Mouse (Mus musculus) spleen, adult 2 months (tissue): Measurements from ENCODE around the gene Vps18.

ENCODE experiments used
- CTCF ChIP-seq: fragments of 200-500 bp; IDR thresholded peaks from 2 replicates; pipeline ENCODE4 v1.5.1; 2011; ENCODE audit warnings: mild to moderate bottlenecking, inconsistent platforms; ENCODE audit not compliant: insufficient read depth, insufficient read length, insufficient replicate concordance; ENCODE audit errors: extremely low read depth
- POLR2A ChIP-seq: fragments of 200-500 bp; IDR thresholded peaks from 2 replicates; pipeline ENCODE4 v1.6.1; 2011; ENCODE audit warnings: low read depth, low read length, inconsistent platforms

DNA sequence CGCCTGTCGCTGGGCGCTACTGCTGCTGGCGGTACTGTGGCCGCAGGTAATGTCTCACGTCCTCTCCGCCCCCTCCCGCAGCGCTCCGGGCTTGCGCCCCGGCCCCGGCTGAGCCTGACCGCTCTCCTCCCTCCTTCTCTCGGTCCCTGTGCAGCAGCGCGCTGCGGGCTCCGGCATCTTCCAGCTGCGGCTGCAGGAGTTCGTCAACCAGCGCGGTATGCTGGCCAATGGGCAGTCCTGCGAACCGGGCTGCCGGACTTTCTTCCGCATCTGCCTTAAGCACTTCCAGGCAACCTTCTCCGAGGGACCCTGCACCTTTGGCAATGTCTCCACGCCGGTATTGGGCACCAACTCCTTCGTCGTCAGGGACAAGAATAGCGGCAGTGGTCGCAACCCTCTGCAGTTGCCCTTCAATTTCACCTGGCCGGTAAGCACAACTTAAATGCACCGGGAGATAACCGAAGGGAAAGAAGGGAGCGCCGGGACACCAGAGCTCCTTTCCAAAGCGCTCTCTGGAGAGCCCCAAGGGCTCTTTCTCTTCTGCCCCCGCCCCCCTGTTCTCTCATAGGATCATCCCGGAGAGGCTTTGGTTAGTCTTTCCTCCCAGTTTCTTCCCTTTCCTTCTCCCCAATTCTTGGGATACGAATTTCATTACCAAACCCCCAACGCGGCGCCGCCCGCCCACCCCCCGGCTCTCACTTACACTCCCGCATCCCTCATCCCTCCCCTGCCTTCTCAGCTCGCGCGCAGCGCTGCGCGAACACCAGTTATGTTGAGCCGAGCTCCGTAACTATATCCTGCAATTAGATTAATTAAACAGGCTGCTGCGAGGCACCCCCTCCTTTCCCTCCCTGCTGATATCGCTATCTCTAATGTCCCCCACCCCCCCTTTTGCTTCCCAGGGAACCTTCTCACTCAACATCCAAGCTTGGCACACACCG is 37.9 kb downstream of the Vps18 start:
- no peak for TF ChIP-seq CTCF
- TF ChIP-seq POLR2A, result no peak
